Mouse (Mus musculus): ENCODE results near the gene Fam168a.

GRCm38 (mm10) chr7:100833859-100834258 is 127.4 kb downstream of the Fam168a start:
- TF ChIP-seq CTCF (IDR thresholded peaks at IDR 0.05; ENCODE audit: borderline replicate concordance, insufficient read depth, low read depth, low read length) = no peak
- TF ChIP-seq POLR2A (IDR thresholded peaks at IDR 0.05; ENCODE audit: borderline replicate concordance, insufficient read depth, low read length) = no peak

Measured in cerebellum, adult 2 months (tissue).